Mouse (Mus musculus): ENCODE results near the gene Polr3e.
A peak's percentile ranks its signal among the peaks of the same experiment; 100 is the strongest.
"Not testable (repeated sequence)": the region's sequence is repeated elsewhere in the genome, so short reads cannot be mapped to it uniquely, and the experiment has no call there.

Gene Polr3e

GRCm38 (mm10) chr7:120913332-120913731 lies 4.2 kb upstream of the Polr3e start:
- no peak for DNase-seq

- no peak for DNase-seq
Observed at GRCm38 (mm10) chr7:120916262-120916875, 1.2 kb upstream of the Polr3e start.

GRCm38 (mm10) chr7:120917279-120917591 lies 309 bp upstream of the Polr3e start:
- no peak for DNase-seq

DNA sequence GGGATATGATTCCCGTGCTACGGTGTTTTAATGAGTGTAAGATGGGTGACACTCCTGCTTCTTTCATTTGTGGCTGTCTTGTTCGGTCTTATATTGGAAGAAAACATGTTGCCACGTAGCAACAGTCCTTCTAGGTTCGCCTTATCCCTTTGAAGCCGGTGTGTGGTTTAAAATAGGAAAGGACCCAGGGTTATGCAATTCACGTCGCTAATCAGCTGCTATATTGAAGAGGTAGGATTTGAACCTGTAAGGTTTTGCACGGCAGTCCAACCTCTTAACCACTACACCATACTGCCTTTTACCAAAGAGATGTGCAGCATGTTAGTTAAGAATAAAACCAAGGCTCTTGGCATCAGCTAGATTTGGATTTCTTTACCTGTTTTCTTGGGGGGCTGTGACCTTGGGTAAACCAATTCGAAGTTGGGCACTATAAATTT lies 1.0 kb downstream of the Polr3e start:
- DNase-seq = peak; percentile 96

GRCm38 (mm10) chr7:120933110-120933509 lies 15.6 kb downstream of the Polr3e start:
- peak; percentile 83 for DNase-seq

DNA sequence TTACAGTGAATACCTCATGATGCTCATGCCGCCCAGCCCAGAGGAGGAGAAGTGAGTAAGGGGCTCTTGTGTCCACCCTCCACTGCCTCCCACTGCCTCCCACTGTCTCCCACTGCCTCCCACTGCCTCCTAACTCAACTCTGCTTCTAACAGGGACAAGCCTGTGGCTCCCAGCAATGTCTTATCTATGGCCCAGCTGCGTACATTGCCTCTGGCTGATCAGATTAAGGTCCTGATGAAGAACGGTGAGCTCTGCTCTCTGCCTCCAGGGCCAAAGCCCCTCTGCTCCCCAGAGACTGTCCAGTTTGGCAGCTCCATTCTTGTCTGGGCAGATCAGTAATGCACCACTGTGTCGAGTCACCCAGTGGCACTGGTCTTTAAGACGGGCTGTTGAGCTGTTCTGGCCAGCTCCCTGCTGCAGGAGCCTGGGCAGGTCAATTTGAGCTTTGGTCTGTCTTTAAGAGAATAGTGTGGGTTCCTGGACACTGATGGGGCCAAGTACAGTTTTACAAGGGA lies 16.2 kb downstream of the Polr3e start:
- DNase-seq = peak; percentile 90

GRCm38 (mm10) chr7:120934716-120935115 lies 17.2 kb downstream of the Polr3e start:
- DNase-seq = peak; percentile 94

- no peak for DNase-seq
Observed at GRCm38 (mm10) chr7:120936522-120936921, 19.0 kb downstream of the Polr3e start.

- DNase-seq = peak; percentile 73
Observed at GRCm38 (mm10) chr7:120938206-120938605, 20.7 kb downstream of the Polr3e start.

DNA sequence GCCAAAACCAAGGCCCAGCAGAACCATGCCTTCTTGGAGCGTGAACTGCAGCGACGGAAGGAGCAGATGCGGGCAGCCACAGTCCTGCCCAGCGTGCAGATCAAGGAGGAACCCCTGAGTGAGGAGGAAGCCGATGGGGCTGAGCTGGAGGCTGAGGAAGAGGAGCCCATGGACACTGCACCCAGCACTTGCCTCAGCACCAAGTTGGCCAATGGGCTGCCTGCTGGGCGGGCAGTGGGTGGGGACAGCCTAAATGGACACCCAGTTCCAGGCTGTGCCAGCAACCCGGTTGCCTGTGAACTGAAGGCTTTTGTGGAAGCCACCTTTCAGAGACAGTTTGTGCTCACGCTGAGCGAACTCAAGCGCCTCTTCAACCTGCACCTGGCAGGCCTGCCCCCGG lies 22.8 kb downstream of the Polr3e start:
- peak; percentile 96 for DNase-seq

GRCm38 (mm10) chr7:120941214-120941613 lies 23.7 kb downstream of the Polr3e start:
- peak; percentile 66 for DNase-seq

DNA sequence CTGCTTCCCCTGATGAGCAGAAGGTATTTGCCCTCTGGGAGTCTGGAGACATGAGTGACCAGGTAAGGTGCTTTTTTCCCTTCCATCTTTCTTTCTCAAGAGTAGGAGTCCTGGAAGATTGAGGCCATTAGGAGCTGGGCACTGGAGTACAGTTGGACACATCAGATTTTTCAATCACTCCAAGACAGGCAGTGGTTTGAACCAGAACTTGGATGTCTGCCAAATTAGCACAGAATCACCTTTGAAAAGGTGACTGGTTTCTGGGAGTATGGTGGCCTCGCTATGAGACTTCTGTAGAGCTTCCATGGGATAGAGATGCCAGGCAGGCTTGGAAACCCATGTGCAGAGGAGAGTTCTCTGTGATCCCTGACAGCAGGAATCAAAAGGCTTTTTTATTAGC lies 25.0 kb downstream of the Polr3e start:
- DNase-seq = no peak

DNA sequence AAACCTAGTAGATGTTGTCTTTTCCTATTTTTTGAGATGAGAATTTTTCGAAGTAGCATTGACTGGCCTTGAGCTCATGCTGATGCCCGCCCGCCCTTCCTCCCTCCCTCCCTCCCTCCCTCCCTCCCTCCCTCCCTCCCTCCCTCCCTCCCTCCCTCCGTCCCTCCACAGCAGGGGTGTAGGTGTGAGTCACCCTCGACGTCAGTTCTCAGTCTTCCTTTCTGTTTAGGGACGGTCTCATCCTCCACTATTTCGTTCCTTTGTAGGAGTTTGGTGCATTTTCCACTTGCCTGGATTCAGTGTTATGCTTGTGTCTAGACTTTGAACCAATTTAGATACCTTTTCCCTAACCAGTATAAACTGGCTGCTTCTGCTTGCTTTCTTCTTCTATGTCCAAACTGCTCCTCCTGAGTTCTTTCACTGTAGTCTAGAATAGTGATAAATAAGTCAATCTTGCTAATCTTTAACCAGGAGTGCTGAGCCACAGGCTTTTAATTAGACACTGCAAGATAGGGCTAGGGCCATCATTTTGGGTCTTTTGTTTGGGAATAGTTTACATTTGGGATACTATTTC lies 26.5 kb downstream of the Polr3e start:
- no peak for DNase-seq

DNA sequence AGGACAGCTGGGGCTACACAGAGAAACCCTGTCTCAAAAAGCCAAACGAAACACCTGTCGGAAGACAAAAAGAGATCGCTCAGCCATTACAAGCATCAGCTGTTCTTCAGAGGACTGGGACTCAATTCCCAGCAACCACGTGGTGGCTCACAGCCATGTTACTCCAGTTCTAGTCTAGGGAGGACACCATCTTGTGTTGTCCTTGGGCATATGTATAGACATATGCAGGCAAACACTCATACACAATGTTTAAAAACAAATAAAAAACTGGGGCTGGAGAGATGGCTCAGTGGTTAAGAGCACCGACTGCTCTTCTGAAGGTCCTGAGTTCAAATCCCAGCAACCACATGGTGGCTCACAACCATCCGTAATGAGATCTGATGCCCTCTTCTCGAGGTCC lies 36.0 kb downstream of the Polr3e start:
- DNase-seq = not testable (repeated sequence)

DNA sequence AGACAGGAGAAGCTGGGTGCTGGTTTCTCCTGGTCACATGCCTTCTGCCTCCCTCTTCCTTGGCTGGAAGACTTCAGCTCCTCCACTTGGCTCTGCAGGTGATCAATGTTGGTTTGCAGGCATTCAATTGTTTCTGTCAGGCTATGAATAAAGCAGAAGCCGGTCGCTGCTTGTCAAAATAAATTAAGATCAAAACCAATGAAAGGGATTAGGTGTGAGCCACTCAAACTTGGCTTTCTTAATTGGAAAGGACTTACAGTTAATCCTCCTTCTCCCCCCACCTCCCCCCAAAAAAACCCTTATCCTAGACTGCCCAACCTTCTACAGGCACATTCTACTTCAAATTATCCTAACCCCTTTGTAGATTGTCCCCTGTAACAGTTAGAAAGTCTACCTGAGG lies 42.6 kb downstream of the Polr3e start:
- no peak for DNase-seq

DNA sequence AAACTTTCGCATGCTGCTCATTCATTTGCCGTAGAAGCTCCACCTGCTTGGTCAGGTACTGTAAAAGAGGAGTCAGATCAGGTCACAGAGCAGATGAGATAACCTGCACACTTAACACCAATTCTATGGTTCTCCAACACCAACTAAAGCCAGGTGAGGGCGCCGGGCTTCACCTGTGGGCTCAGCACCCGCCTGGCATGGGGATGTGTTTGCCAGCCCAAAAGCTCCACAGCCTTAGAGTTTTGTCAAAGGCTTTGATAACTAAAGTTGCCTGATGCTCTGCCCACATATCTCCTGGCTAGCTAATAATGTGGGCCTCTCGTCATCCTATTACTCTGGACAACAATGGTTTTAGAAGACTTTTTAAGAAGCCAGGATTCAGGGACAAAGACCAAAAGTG lies 43.1 kb downstream of the Polr3e start:
- no peak for DNase-seq

GRCm38 (mm10) chr7:120961893-120962292 lies 44.3 kb downstream of the Polr3e start:
- no peak for DNase-seq

DNA sequence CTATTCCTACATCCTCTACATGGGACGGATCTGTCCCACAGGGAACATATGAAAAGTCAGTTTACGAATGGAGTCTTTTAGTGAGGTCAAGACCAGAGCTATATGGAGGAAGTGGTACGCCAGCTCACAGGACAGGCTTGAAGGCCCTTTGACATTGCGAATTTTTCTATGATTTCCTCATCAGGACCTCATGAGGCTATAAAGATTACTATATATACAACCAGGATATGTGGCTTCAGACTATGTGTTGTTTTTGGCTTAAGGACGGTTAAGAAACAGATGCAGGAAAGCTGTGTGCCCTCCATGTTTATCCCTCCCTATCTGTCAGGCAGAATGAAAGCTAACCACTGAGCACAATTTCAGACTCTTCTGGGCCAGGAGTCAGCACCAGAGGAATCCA lies 45.6 kb downstream of the Polr3e start:
- no peak for DNase-seq

GRCm38 (mm10) chr7:120969221-120969620 lies 51.7 kb downstream of the Polr3e start:
- DNase-seq = no peak

DNA sequence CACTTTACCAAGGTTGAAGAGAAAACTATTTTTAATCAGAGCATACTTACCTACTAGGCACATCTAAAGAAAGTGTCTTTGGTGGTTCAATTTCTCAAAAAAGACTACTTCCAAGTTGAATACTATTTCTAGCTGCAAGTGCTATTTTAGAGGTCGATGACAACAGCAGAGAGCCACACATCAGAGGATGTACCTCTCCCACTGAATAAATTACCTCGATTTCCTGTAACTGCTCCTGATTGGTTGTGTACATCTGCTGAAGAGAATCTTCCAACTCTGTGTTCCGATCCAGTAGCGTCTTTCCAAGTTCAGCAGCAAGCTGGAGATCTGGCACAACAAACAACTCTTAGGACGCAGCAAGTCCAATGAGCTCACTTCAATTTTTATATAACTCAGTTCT lies 52.6 kb downstream of the Polr3e start:
- peak; percentile 90 for DNase-seq

GRCm38 (mm10) chr7:120972471-120972870 lies 54.9 kb downstream of the Polr3e start:
- DNase-seq = peak; percentile 93

- DNase-seq = no peak
Observed at GRCm38 (mm10) chr7:120974001-120974400, 56.5 kb downstream of the Polr3e start.

DNA sequence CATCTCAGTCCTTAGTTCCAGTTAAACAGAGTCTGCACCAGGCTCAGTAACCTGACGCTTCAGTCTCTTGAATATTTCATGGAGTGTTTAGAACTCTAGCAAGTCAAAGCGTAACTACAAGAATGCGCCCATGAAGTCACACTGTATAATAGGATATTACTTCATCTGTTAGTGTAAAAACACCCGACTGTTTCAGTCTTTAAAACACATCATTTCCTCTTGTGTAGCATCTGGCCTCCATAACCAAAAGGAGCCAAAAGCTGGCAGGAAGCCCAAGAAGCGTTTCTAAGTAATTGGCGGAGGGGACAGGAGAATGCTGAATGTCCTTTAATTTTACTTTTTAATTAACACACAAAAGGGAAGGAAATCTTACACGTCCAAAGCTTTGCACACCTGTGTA lies 59.5 kb downstream of the Polr3e start:
- DNase-seq = peak; percentile 96

DNA sequence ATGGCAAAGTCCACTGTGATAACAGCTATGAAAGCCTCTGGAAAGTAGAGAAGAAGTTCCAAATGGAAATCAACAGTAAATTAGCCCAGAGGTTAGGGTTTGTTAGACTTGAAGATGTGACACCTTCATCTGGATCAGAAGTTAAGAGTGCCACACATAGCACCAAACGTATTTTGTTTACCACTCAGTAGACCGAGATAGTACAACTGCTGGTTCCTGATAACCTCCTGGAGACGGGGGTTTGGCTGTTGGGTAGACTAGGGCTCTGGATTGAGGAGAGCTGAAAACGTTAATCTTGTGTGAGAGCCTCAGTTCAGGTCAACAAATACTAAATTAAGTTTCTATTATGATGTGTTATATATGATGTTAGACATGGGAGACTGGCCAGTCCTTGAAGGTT lies 62.5 kb downstream of the Polr3e start:
- no peak for DNase-seq
